Mouse (Mus musculus) myocyte (in vitro differentiated cells): ENCODE measurements at regions not wholly inside any gene's neighbourhood (a gene's known extent, or its start where the extent isn't known, plus 50 kb on each side); places are given as distances from the start of the nearest gene placed in this dataset.

Source experiments
- CEBPB ChIP-seq: IDR thresholded peaks from 2 replicates; pipeline ENCODE4 v1.6.1; 2011; ENCODE audit warnings: mild to moderate bottlenecking, moderate library complexity; ENCODE audit not compliant: poor library complexity, insufficient read depth, severe bottlenecking
- POLR2A ChIP-seq: IDR thresholded peaks from one replicate; pipeline ENCODE4 v1.6.1; 2011; ENCODE audit warnings: low read depth, mild to moderate bottlenecking, control low read depth, moderate library complexity; ENCODE audit not compliant: insufficient read length
- TCF3 ChIP-seq: IDR thresholded peaks from one replicate; pipeline ENCODE4 v1.6.1; 2011; ENCODE audit warnings: low read depth, control low read depth; ENCODE audit not compliant: insufficient read length

GRCm38 (mm10) chr10:117560396-117561278 lies 68.7 kb upstream of the Cpm start:
- no peak for TF ChIP-seq POLR2A
- TF ChIP-seq CEBPB: no peak
- no peak for TF ChIP-seq TCF3
